Mouse (Mus musculus): ENCODE data around the gene Cdk14. TPM values are rescaled to one million over a fixed set of nuclear protein-coding genes. Genes with fewer than 3 reads are reported as not detected.

Cdk14 gene
- polyA plus RNA-seq, 1 experiment from 2014 or later = 37.8 TPM

DNA sequence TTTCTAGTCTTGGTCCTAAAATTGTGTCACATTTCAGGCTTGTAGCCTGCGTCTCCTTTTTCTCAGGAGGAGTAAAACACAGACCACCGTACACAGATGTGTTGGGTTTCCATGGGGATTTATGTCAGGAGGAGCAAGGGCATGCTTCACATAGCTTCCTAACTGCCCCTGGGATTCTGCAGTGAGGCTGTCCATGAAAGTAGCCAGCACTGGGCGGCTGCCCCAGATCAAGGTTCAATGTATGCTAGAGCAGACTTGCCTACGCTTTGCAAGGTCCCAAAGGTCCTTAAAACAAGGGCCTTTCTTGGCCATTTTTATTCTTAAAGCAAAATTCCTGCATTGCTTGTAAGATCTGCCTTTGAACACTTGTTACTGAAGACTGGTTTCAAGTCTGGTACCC is 614.9 kb downstream of the Cdk14 start:
- Histone ChIP-seq H3K4me1 (ENCODE audit: insufficient read depth) (no peaks in the 10 kb centered on the region), H3K9ac (no peak overlapping the region), H3K4me3 (ENCODE audit: low read depth, low read length) (no peak overlapping the region), H3K36me3 (ENCODE audit: insufficient read depth) (no peaks in the 10 kb centered on the region), H3K27ac (ENCODE audit: low read depth) (no peak overlapping the region), H3K9me3 (ENCODE audit: low read depth, low read length) (no peaks in the 10 kb centered on the region), H3K4me2 (no peak overlapping the region), H3K27me3 (ENCODE audit: insufficient read depth, low read length) (no peaks in the 10 kb centered on the region)
- DNase-seq = no peak
- ATAC-seq (ENCODE audit: insufficient read depth) = no peak
- no peak for TF ChIP-seq CTCF (IDR thresholded peaks at IDR 0.05; ENCODE audit: low read depth)
- WGBS = 66% methylated on average over 4 of the region's 4 CpGs

DNA sequence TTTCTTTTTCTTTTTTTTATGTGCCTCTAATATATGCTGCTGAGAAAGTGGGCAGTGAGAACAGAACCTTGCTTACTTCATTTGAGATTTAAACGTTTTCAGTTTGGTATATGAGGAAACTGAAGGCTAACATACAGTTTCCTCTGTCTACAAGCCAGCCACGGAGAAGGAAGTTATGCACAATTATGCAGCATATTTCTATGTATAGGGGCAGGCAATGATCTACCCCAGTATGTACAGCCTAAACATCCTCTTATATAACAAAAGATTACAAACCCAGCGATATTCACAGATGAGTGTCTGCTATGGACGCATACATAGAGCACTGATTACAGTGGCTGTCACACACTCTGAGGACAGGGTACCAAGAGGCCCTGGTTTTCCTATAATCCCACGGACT is 616.4 kb downstream of the Cdk14 start:
- DNase-seq (peak; percentile 18), ATAC-seq (ENCODE audit: insufficient read depth) (no peak)
- Histone ChIP-seq H3K4me2 (no peak overlapping the region), H3K27ac (ENCODE audit: low read depth) (no peak overlapping the region), H3K4me1 (ENCODE audit: insufficient read depth) (no peaks in the 10 kb centered on the region), H3K9me3 (ENCODE audit: low read depth, low read length) (no peaks in the 10 kb centered on the region), H3K9ac (no peak overlapping the region), H3K27me3 (ENCODE audit: insufficient read depth, low read length) (no peaks in the 10 kb centered on the region), H3K4me3 (ENCODE audit: low read depth, low read length) (no peak overlapping the region), H3K36me3 (ENCODE audit: insufficient read depth) (no peaks in the 10 kb centered on the region)
- no peak for TF ChIP-seq CTCF (IDR thresholded peaks at IDR 0.05; ENCODE audit: low read depth)
- WGBS = 52% methylated on average over 5 of the region's 5 CpGs

DNA sequence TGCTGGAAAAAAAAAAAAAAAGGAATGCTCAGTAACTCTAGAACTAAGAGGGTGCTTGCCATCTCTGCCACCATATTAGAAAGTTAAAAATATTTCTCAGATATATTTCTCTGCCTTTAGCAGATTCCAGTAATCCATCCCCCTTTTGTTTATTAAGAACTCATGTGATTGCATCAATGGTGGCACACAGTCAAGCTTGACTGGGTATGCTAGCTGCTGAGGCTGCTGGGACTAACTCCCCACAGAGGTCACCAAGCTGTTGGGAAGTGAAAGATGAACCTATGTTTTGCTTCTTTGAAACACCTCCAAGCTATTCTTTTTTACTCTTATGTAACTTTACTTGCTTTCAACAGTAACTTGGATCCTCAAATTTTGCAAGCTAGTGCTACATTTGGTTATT is 618.1 kb downstream of the Cdk14 start:
- ATAC-seq (ENCODE audit: insufficient read depth) = no peak
- no peaks in the 10 kb centered on the region for H3K27me3 ChIP-seq (ENCODE audit: insufficient read depth, low read length)
- no peak overlapping the region for H3K9ac ChIP-seq
- TF ChIP-seq CTCF (IDR thresholded peaks at IDR 0.05; ENCODE audit: low read depth) = no peak
- no peaks in the 10 kb centered on the region for H3K36me3 ChIP-seq (ENCODE audit: insufficient read depth)
- no peak overlapping the region for H3K4me3 ChIP-seq (ENCODE audit: low read depth, low read length)
- H3K4me1 ChIP-seq (ENCODE audit: insufficient read depth) = no peaks in the 10 kb centered on the region
- H3K4me2 ChIP-seq = no peak overlapping the region
- no peak overlapping the region for H3K27ac ChIP-seq (ENCODE audit: low read depth)
- DNase-seq = no peak
- H3K9me3 ChIP-seq (ENCODE audit: low read depth, low read length) = no peaks in the 10 kb centered on the region

DNA sequence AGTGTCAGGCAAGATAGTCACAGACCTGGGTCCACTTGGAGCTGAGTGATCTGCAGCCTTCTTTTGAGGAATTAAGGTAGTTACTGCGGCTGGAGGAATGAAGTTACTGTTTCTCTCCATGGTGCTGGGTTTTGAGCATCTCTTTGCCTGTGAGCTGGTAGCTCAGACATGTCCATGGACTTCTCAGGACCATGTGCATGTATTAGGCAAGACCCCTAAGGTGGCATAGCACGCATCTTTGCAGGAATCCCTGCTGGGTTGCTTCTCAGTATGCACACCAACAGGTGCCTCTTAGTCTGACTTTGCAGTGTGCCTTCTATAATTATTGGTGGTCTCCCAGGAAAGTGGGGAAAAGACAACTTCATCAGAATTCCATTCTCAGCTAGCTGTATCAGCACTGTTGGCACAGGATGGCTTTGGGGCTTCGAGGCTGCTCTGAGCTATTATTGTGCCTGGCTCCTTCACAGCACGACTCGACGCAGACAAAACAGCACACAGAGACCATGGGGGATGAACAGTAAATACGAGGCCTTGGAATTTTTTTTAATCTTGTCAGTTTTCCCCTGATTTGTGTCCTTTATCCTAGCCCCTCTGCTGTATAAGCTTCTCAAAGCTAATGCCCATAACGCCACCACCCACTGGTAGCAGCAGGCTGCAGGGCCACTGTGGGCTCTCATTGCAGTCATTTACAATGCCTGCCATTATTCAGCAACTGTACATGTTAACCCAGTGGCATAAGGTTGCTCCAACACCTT is 618.8 kb downstream of the Cdk14 start:
- 81% methylated on average over 8 of the region's 8 CpGs for WGBS
- ATAC-seq (ENCODE audit: insufficient read depth) = no peak

DNA sequence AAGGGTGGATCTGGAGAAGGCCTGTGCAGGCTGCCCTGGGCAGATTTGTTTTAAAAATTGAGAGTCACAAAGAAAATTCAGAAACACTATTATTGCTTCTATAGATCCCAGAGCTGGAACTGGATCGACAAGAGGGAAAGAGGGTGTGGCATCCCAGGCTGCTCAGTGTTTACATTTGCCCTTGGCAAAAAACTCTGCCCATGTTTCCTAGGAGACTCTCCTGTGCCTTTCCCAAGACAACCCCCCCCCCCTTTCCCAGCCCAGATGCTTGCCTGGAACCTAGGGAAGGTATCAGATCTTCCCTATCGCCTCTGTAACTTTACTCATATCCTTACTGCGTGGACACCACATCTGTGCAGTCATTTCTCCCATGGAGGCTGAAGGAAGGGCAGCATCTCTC is 628.9 kb downstream of the Cdk14 start:
- TF ChIP-seq CTCF (IDR thresholded peaks at IDR 0.05; ENCODE audit: low read depth) = no peak
- ATAC-seq (ENCODE audit: insufficient read depth) = no peak
- H3K4me1 ChIP-seq (ENCODE audit: insufficient read depth) = no peaks in the 10 kb centered on the region
- WGBS = 64% methylated on average over 3 of the region's 3 CpGs
- no peaks in the 10 kb centered on the region for H3K36me3 ChIP-seq (ENCODE audit: insufficient read depth)
- no peak overlapping the region for H3K9ac ChIP-seq
- no peaks in the 10 kb centered on the region for H3K27me3 ChIP-seq (ENCODE audit: insufficient read depth, low read length)
- H3K27ac ChIP-seq (ENCODE audit: low read depth) = no peak overlapping the region
- H3K4me2 ChIP-seq = no peak overlapping the region
- H3K4me3 ChIP-seq (ENCODE audit: low read depth, low read length) = no peak overlapping the region
- no peak for DNase-seq
- H3K9me3 ChIP-seq (ENCODE audit: low read depth, low read length) = no peaks in the 10 kb centered on the region

More for the DNA sequence above, 618.8 kb downstream of the Cdk14 start:
- TF ChIP-seq CTCF (IDR thresholded peaks at IDR 0.05; ENCODE audit: low read depth) = no peak
- Histone ChIP-seq H3K4me1 (ENCODE audit: insufficient read depth) (no peaks in the 10 kb centered on the region), H3K9me3 (ENCODE audit: low read depth, low read length) (no peaks in the 10 kb centered on the region), H3K4me2 (no peak overlapping the region), H3K27ac (ENCODE audit: low read depth) (no peak overlapping the region), H3K27me3 (ENCODE audit: insufficient read depth, low read length) (no peaks in the 10 kb centered on the region), H3K4me3 (ENCODE audit: low read depth, low read length) (no peak overlapping the region), H3K9ac (no peak overlapping the region), H3K36me3 (ENCODE audit: insufficient read depth) (no peaks in the 10 kb centered on the region)
- no peak for DNase-seq

DNA sequence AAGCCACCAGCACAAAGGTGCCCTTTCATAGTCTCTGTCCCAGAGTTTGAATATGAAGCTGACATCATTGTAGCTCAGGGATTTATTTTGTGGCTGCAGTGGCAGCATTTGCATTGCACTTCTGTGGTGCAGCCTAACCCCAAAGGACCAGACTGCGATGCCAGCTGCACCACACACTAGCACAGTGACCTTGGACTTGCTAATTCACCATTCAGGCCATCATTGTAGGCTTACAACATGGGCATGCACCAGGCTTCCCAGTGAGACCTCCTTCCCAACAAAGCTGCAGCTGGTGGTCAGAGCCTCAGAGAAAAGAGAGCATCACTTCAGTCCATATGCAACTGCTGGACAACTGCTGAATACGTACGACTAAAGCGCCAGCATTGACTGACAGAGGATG is 629.8 kb downstream of the Cdk14 start:
- no peak for TF ChIP-seq CTCF (IDR thresholded peaks at IDR 0.05; ENCODE audit: low read depth)
- H3K4me2 ChIP-seq = no peak overlapping the region
- H3K4me1 ChIP-seq (ENCODE audit: insufficient read depth) = no peaks in the 10 kb centered on the region
- no peak overlapping the region for H3K9ac ChIP-seq
- no peaks in the 10 kb centered on the region for H3K27me3 ChIP-seq (ENCODE audit: insufficient read depth, low read length)
- H3K27ac ChIP-seq (ENCODE audit: low read depth) = no peak overlapping the region
- no peak overlapping the region for H3K4me3 ChIP-seq (ENCODE audit: low read depth, low read length)
- ATAC-seq (ENCODE audit: insufficient read depth) (no peak), DNase-seq (no peak)
- WGBS = 96% methylated on average over 4 of the region's 4 CpGs
- H3K9me3 ChIP-seq (ENCODE audit: low read depth, low read length) = no peaks in the 10 kb centered on the region
- no peaks in the 10 kb centered on the region for H3K36me3 ChIP-seq (ENCODE audit: insufficient read depth)

DNA sequence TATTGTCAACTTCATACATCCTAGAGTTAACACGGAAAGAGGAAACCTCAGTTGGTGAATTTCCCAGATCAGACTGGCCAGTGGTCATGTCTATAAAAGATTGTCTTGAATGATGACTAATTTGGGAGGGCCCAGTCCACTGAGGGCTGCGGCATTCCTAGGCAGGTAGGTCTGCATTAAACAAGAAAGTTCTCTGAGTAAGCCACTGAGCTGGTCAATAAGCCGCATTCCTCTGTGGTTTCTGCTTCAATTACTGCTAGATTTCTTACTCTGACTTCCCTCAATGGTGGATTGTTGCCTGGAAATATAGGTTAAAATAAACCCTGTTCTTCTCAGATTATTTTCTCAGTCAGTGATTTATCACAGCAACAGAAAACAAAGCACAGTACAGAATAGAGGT is 631.6 kb downstream of the Cdk14 start:
- TF ChIP-seq CTCF (IDR thresholded peaks at IDR 0.05; ENCODE audit: low read depth) = no peak
- no peaks in the 10 kb centered on the region for H3K36me3 ChIP-seq (ENCODE audit: insufficient read depth)
- no peak overlapping the region for H3K4me3 ChIP-seq (ENCODE audit: low read depth, low read length)

More for the DNA sequence above, 631.6 kb downstream of the Cdk14 start:
- Histone ChIP-seq H3K27me3 (ENCODE audit: insufficient read depth, low read length) (no peaks in the 10 kb centered on the region), H3K27ac (ENCODE audit: low read depth) (no peak overlapping the region), H3K4me2 (no peak overlapping the region), H3K9me3 (ENCODE audit: low read depth, low read length) (no peaks in the 10 kb centered on the region), H3K9ac (no peak overlapping the region), H3K4me1 (ENCODE audit: insufficient read depth) (no peaks in the 10 kb centered on the region)
- DNase-seq = no peak
- WGBS = 77% methylated on average over 3 of the region's 3 CpGs
- no peak for ATAC-seq (ENCODE audit: insufficient read depth)
